Mouse (Mus musculus): Measurements from ENCODE around the gene Lsp1. TPM values are rescaled to one million over a fixed set of nuclear protein-coding genes. Genes with fewer than 3 reads are reported as not detected.
A peak's percentile ranks its signal among the peaks of the same experiment; 100 is the strongest.

Lsp1 gene
- polyA plus RNA-seq, 1 experiment from 2014 or later, result 5.1 TPM

DNA sequence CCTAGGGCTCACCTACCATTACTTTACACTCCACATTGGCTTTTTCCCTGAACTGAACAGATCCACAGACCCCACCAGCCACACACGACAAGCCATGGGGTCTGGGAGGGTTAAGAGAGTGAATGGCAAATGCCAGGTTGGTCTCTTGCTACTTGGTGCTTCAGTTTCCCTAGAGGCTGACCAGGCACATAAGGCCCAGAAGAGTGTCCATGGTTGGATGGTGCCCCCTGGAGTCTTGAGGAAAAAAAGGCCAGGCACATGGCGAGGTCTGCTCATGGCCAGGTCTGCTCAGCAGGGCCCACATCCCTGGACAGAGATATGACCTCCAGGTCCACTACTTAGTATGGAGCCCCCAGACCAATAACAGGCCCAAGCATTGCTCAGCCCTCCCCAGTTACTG, 37.2 kb downstream of the Lsp1 start:
- ATAC-seq (ENCODE audit: low FRiP score), result no peak
- H3K4me1 ChIP-seq (replicated peaks), result no peaks in the 10 kb centered on the region
- 91% methylated on average over 2 of the region's 2 CpGs for WGBS
- no peak overlapping the region for H3K4me2 ChIP-seq
- no peak overlapping the region for H3K9ac ChIP-seq
- H3K9me3 ChIP-seq, result no peaks in the 10 kb centered on the region
- H3K36me3 ChIP-seq, result no peaks in the 10 kb centered on the region
- no peak overlapping the region for H3K4me3 ChIP-seq
- H3K27ac ChIP-seq, result no peak overlapping the region
- no peaks in the 10 kb centered on the region for H3K27me3 ChIP-seq

DNA sequence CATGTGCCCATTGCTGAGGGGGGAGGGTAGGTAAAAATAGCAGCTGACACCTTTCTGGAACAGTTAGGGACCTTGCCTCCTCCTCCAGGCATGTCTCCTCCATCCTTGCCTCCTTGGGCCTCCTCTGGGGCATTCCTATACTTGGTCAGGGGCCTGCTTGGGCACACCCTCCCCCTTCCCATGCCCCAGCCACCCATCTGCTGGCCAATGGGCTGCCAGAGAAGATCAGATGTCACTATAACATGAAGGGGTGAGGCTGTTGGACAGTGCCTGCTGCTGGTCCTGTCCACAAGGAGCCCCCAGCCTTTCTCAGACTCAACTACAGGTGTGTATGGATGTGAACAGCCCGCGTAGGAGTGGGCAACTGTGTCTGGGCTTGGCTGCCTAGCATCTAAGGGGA, 38.0 kb downstream of the Lsp1 start, which contains the start of gene Tnnt3:
Gene Tnnt3 (plus strand): TSS at position 262 of the 400 bp plus-strand sequence.
- H3K9me3 ChIP-seq, result no peaks in the 10 kb centered on the region
- no peaks in the 10 kb centered on the region for H3K36me3 ChIP-seq
- H3K4me1 ChIP-seq (replicated peaks), result no peaks in the 10 kb centered on the region
- WGBS, result 86% methylated on average over 2 of the region's 2 CpGs
- no peak within 1 kb of the TSS for H3K4me3 ChIP-seq
- H3K27me3 ChIP-seq, result no peaks in the 10 kb centered on the region
- H3K27ac ChIP-seq, result no peak within 1 kb of the TSS
- ATAC-seq (ENCODE audit: low FRiP score), result no peak
- no peak within 1 kb of the TSS for H3K4me2 ChIP-seq
- H3K9ac ChIP-seq, result no peak within 1 kb of the TSS

DNA sequence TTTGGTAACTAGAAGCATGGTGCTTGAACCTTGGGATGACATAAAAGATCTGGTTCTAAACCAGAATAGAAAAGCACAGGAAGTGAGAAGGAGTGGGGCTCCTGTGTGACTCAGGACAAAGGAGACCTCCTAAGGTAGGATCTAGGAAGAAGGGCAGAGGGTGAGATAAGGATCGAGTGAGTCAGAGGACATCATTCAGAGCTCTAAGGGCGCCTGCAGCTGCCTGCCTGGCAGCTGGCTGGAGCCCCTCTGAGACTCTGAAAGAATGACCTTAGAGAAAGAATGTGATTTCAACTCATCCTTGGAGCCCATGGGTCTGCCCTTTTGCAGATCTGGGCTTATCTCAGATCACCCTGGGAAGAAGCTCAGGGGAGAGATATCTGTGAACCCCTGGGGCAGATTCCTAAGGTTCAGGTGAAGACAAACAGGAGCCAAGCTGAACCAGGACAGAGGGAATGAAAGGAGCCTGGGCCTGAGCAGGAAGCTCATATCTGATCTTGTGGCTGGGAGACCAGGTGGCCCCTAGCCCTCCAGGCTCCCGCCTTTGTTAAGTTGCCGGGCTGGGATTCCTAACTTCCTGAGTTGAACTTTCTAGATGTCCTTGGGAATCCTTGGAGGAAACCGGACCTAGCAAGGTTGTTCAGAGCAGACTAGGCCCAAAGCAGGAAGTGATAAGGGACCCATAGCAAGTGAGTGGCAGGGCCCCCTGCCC, 38.6 kb downstream of the Lsp1 start:
- no peak overlapping the region for H3K9ac ChIP-seq
- H3K4me2 ChIP-seq, result no peak overlapping the region
- WGBS, result 72% methylated on average over 5 of the region's 5 CpGs
- no peaks in the 10 kb centered on the region for H3K4me1 ChIP-seq (replicated peaks)
- H3K27ac ChIP-seq, result no peak overlapping the region
- no peaks in the 10 kb centered on the region for H3K27me3 ChIP-seq
- H3K36me3 ChIP-seq, result no peaks in the 10 kb centered on the region
- ATAC-seq (ENCODE audit: low FRiP score), result no peak
- H3K9me3 ChIP-seq, result no peaks in the 10 kb centered on the region
- no peak overlapping the region for H3K4me3 ChIP-seq

DNA sequence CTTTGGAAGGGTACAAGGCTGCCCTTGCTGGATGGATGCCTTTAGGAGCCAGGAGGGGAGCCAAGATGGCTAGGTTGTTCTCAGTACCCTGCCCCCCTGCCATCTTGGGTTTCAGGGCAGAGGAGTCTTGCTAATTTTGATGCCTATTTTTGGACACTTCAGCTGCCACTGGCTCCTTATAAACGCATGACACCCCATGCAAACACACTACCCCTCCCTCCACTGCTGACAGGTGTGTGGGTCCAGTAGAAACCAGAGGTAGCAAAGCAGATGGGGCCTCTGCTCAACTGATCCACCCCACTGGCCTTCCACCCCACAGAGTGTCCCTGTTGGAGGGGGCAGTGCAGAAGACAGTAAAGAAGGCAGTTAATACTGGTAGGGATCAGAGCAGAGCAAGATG, 39.4 kb downstream of the Lsp1 start:
- no peak overlapping the region for H3K4me2 ChIP-seq
- no peak overlapping the region for H3K4me3 ChIP-seq
- H3K27me3 ChIP-seq, result 0 out of 2 replicates have a peak, but pooled peaks cover 3% of the 10 kb centered on the region
- H3K36me3 ChIP-seq, result no peaks in the 10 kb centered on the region
- ATAC-seq (ENCODE audit: low FRiP score), result no peak
- H3K9me3 ChIP-seq, result no peaks in the 10 kb centered on the region
- H3K9ac ChIP-seq, result no peak overlapping the region
- 83% methylated on average over 1 of the region's 1 CpGs for WGBS
- H3K27ac ChIP-seq, result no peak overlapping the region
- H3K4me1 ChIP-seq (replicated peaks), result no peaks in the 10 kb centered on the region

DNA sequence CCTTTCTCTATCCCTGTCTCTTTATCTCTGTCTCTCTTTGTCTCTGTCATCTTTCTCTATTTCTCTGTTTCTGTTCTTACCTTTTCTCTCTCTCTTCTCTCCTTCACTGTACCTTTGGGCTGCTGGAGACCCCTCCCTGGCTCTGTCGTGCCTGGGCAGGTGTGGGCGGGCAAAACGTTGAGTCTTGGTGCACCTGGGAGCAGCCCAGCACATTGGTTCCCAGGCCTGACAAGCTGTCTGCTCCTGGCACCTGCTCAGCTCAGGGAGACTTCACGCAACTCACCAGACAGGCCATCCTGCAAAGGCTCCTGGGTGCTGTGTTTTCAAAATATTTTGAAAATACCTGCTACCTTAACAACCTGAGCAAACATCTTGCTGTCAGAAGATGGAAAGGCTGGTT, 42.6 kb downstream of the Lsp1 start:
- 0 out of 2 replicates have a peak, but pooled peaks cover 8% of the 10 kb centered on the region for H3K27me3 ChIP-seq
- H3K9ac ChIP-seq, result no peak overlapping the region
- no peak overlapping the region for H3K4me2 ChIP-seq
- peaks cover 16% of the 10 kb centered on the region for H3K4me1 ChIP-seq (replicated peaks)
- 79% methylated on average over 4 of the region's 4 CpGs for WGBS
- ATAC-seq (ENCODE audit: low FRiP score), result no peak
- no peaks in the 10 kb centered on the region for H3K9me3 ChIP-seq
- H3K27ac ChIP-seq, result no peak overlapping the region
- H3K4me3 ChIP-seq, result no peak overlapping the region
- no peaks in the 10 kb centered on the region for H3K36me3 ChIP-seq

DNA sequence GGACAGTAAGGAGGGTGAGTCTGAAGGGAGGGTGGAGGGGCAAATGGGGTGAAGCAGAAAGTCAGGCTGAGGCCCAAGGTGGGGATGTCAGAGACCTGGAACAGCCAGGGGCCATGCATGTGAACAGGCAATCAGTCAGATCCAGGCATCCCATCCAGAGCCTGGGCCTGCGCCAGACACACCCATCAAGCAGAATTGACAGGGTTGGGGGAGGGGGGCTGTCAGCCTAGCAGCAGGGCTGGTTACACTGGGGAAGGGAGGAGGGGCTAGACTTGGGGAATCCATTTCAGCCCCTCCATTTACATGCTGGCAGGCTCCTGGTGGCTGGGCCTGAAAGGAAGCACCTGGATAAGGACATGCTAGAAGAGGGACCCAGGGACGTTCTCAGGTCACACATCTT, 45.3 kb downstream of the Lsp1 start:
- no peaks in the 10 kb centered on the region for H3K9me3 ChIP-seq
- 0 out of 2 replicates have a peak, but pooled peaks cover 8% of the 10 kb centered on the region for H3K27me3 ChIP-seq
- H3K4me2 ChIP-seq, result no peak overlapping the region
- 12% methylated on average over 2 of the region's 2 CpGs for WGBS
- peaks cover 30% of the 10 kb centered on the region for H3K4me1 ChIP-seq (replicated peaks)
- peak; percentile 12; the same call in 1 of the 2 replicates for ATAC-seq (ENCODE audit: low FRiP score)
- peak overlapping the region; percentile 36; the same call in 1 of the 2 replicates for H3K9ac ChIP-seq
- H3K36me3 ChIP-seq, result no peaks in the 10 kb centered on the region
- no peak overlapping the region for H3K4me3 ChIP-seq
- H3K27ac ChIP-seq, result 0 out of 2 replicates have a peak overlapping the region, but pooled peaks have one; percentile 36

DNA sequence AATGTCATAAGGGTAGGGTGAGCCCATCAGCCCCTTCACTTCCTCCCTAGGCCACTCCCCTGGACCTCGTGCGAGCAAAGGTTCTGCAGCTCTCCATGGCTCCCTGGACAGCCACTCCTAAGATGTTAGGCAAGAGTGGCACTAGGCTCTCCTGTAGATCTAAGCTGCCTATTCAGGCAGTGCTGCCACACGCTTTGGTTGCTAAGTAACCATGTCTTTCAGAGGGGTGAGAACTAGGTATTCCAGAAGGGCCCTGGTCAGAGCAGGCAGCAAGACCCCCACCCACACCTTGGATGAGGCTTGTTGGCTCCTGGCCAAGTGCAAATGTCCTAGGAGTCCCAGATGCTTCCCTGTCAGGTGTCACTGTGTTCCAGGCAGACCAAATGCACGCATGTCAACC, 45.9 kb downstream of the Lsp1 start:
- 0 out of 2 replicates have a peak, but pooled peaks cover 8% of the 10 kb centered on the region for H3K27me3 ChIP-seq
- no peaks in the 10 kb centered on the region for H3K9me3 ChIP-seq
- H3K4me2 ChIP-seq, result no peak overlapping the region
- WGBS, result 23% methylated on average over 4 of the region's 4 CpGs
- ATAC-seq (ENCODE audit: low FRiP score), result peak; percentile 52; the same call in 1 of the 2 replicates
- H3K4me3 ChIP-seq, result no peak overlapping the region
- no peak overlapping the region for H3K9ac ChIP-seq
- H3K27ac ChIP-seq, result 0 out of 2 replicates have a peak overlapping the region, but pooled peaks have one; percentile 36
- H3K36me3 ChIP-seq, result no peaks in the 10 kb centered on the region
- peaks cover 30% of the 10 kb centered on the region for H3K4me1 ChIP-seq (replicated peaks)

DNA sequence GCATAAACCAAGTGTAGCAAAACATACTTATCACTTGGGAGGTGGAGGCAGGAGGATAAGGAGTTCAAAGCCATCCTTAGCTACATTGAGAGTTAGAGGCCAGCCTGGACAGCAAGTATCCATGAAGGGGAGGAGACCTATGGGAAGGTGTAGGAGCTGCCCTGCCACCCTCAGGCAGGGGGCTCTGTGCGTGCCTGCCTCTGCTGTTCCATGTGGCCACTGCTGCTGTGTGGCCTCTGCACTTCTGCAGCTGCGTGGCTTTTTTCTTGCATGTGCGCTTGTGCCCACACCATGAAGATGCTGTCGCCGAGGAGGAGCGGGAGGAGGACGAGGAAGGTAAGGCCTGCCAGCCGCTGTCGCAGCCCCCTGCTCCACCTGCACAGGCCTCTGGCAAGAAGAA, 46.8 kb downstream of the Lsp1 start:
- H3K27me3 ChIP-seq, result 0 out of 2 replicates have a peak, but pooled peaks cover 8% of the 10 kb centered on the region
- H3K9ac ChIP-seq, result no peak overlapping the region
- no peak overlapping the region for H3K4me2 ChIP-seq
- H3K9me3 ChIP-seq, result no peaks in the 10 kb centered on the region
- no peaks in the 10 kb centered on the region for H3K36me3 ChIP-seq
- 91% methylated on average over 9 of the region's 9 CpGs for WGBS
- no peak overlapping the region for H3K4me3 ChIP-seq
- H3K27ac ChIP-seq, result no peak overlapping the region
- H3K4me1 ChIP-seq (replicated peaks), result peaks cover 30% of the 10 kb centered on the region
- no peak for ATAC-seq (ENCODE audit: low FRiP score)

DNA sequence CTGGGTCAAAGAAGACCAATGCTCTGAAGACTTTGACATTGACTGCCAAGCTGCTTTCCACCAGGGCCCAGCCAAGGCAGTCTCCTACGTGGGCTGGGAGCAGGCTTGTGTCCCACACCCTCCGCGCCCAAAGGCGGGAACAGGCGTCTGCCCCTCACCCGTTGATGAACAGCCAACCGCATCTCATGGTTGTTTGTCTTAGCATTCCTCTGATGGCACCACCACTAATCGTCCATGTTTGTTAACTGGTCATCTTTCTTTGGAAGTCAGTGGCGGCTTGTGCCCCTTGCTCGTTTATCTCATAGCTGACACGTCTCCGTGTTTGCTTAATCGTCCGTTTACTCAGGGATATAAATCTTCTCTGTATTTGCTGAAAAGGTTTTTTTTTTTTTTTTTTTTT, 48.9 kb downstream of the Lsp1 start:
- Histone ChIP-seq H3K4me3 (no peak overlapping the region), H3K27me3 (peaks cover 7% of the 10 kb centered on the region; the same call in 1 of the 2 replicates), H3K36me3 (no peaks in the 10 kb centered on the region), H3K27ac (peak overlapping the region; percentile 56), H3K4me2 (no peak overlapping the region), H3K9ac (no peak overlapping the region), H3K4me1 (replicated peaks) (peaks cover 30% of the 10 kb centered on the region), H3K9me3 (no peaks in the 10 kb centered on the region)
- ATAC-seq (ENCODE audit: low FRiP score), result no peak
- 23% methylated on average over 14 of the region's 14 CpGs for WGBS

DNA sequence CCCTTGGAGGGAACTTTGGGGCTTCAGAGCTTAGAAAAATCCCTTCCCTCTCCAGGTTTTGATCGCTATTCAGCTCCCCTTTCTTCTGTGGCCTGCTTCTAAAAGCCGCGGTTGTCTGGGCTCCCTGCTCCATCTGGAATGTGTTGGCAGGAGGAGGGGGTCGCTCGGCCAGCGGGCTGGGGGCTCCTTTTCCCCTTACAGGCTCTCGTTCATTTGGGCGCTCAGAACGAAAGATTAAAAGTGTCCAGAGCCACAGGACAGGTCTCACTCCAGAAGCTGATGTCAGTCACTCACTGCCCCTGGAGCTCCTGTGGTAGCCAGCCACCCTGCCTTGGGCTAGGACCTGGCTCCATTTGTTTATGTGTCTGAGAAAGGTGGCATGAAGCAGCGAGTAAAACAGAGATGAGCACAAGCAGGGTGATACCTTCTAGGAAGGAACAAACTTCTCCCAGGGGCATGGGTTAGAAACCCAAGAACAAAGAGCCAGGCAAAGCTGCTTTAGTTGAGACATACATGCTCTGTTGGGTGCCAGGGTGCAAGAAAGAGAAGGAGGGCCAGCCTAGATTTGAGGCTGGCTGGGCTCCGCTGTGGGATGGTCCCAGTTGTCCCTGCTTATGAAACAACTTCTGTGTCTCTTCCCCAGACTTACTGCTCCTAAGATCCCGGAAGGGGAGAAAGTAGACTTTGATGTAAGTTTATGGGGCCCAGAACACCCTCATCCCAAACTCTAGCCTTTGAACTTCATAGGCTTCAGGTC, 49.6 kb downstream of the Lsp1 start:
- ATAC-seq (ENCODE audit: low FRiP score), result no peak
- H3K9ac ChIP-seq, result no peak overlapping the region
- no peaks in the 10 kb centered on the region for H3K36me3 ChIP-seq
- H3K27ac ChIP-seq, result peak overlapping the region; percentile 81
- no peaks in the 10 kb centered on the region for H3K9me3 ChIP-seq
- no peak overlapping the region for H3K4me2 ChIP-seq
- 10% methylated on average over 12 of the region's 12 CpGs for WGBS
- H3K27me3 ChIP-seq, result peaks cover 5% of the 10 kb centered on the region; the same call in 1 of the 2 replicates
- no peak overlapping the region for H3K4me3 ChIP-seq
- H3K4me1 ChIP-seq (replicated peaks), result peaks cover 30% of the 10 kb centered on the region

DNA sequence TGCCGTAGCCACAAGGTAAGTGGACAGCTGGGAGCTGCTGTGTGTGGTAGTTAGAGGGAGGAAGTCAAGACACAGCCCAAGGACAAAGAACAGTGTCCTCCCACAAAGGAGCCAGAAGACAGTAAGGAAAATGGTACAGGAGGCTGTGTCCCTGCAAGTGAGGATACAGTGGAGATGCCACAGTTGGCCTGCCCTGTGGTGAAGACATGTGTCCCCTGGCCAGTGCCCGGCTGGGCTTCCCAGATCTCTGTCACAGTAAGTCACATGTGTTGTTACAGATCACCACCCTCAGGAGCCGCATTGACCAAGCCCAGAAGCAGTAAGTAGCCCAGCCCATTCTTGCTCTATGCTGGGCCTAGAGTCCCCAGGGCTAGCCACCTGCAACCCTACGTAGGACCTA, 53.4 kb downstream of the Lsp1 start:
- ATAC-seq (ENCODE audit: low FRiP score), result no peak
- Histone ChIP-seq H3K27me3 (no peaks in the 10 kb centered on the region; the same call in 1 of the 2 replicates), H3K4me1 (replicated peaks) (peaks cover 31% of the 10 kb centered on the region), H3K9ac (no peak overlapping the region), H3K4me3 (no peak overlapping the region), H3K27ac (no peak overlapping the region), H3K9me3 (no peaks in the 10 kb centered on the region), H3K36me3 (no peaks in the 10 kb centered on the region), H3K4me2 (no peak overlapping the region)
- 90% methylated on average over 4 of the region's 4 CpGs for WGBS

DNA sequence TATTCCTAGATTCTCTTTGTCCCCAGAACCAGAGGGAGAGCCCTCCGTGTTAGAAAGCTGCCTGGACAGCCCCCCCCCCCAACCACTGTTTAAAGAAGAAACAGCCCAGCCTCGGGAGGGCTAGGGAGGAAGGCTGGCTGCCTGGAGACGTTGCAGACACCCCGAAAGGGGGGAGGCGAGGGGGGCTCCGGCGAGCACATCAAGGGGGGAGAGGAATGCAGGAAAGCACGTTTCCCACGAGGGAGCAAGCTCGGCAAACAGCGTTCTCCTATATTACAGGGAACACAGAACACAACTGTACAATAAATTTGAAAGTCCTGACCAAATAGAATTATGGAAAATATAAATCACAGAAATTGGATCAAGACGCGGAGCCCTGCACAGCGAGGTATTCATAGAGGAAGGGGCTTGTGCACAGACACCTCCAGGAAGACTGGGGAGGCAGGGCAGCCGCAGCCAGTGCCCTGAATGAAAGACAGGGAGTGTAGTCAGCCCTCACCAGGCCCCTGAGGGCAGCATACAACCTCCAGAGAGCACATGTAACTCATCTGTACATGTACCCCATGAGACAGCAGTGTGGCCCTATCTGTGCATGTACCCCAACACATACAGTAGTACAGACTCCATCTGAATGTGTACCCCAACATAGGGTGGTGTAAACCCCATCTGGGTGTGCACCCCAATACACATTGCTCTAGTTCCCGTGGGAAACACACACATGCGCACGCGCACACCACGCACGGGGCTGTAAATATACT, 55.8 kb downstream of the Lsp1 start:
- Histone ChIP-seq H3K4me1 (replicated peaks) (peaks cover 17% of the 10 kb centered on the region), H3K4me2 (peak overlapping the region; percentile 26; the same call in 1 of the 2 replicates), H3K27me3 (no peaks in the 10 kb centered on the region; the same call in 1 of the 2 replicates), H3K27ac (peak overlapping the region; percentile 65; the same call in 1 of the 2 replicates), H3K9me3 (no peaks in the 10 kb centered on the region), H3K4me3 (no peak overlapping the region), H3K9ac (peak overlapping the region; percentile 55), H3K36me3 (no peaks in the 10 kb centered on the region)
- 44% methylated on average over 21 of the region's 21 CpGs for WGBS
- peak; percentile 66; the same call in 1 of the 2 replicates for ATAC-seq (ENCODE audit: low FRiP score)

Measured in hindbrain, embryonic 13.5 days (tissue).